7 mouse cellular contexts compared by ENCODE assay signal in genomic region chr11:115564064-115564809, GRCm38 (mm10). TPM values are rescaled to one million over a fixed set of nuclear protein-coding genes. Genes with fewer than 3 reads are reported as not detected.
DNase-seq lines count a peak whose midpoint lies in the region; ATAC-seq lines count a peak whose summit lies in the region.

Nup85 (plus strand) TSS chr11:115564434.

- H3K9me3 ChIP-seq in intestine, embryonic 15.5 days = no peaks in the 10 kb centered on the region
- H3K9me3 ChIP-seq in midbrain, embryonic 10.5 days (replicated peaks) = no peaks in the 10 kb centered on the region

- DNase-seq in adrenal gland, adult 2 months = peak; percentile 96
- DNase-seq in embryo, embryonic 11.5 days (ENCODE audit: low read depth, low spot score) = peak; percentile 91
- DNase-seq in gastrocnemius, postnatal 36 days = peak; percentile 97
- DNase-seq in left cerebral cortex, postnatal 25 days (ENCODE audit: low spot score in 2 of 2) = peak; percentile 95 to 97
- DNase-seq in midbrain, embryonic 10.5 days (ENCODE audit: low spot score) = peak; percentile 97
- DNase-seq in right cerebral cortex, postnatal 4 days = peak; percentile 99

- ATAC-seq in intestine, embryonic 15.5 days = peak; percentile 96

- H3K9ac ChIP-seq in intestine, embryonic 15.5 days = peak within 1 kb of the TSS; percentile 70

- H3K4me3 ChIP-seq in intestine, embryonic 15.5 days (replicated peaks) = peak within 1 kb of the TSS; percentile 88
- peak within 1 kb of the TSS; percentile 82 for H3K4me3 ChIP-seq in midbrain, embryonic 10.5 days

- intact Hi-C loops in gastrocnemius, postnatal 36 days (cut with DNase I) = no loop called here
- intact Hi-C loops in left cerebral cortex, postnatal 25 days (cut with DNase I) = no loop called here

- under 1% methylated on average over 42 of the region's 42 CpGs for WGBS in intestine, embryonic 15.5 days
- under 1% methylated on average over 42 of the region's 42 CpGs for WGBS in midbrain, embryonic 10.5 days

- peaks cover 22% of the 10 kb centered on the region for H3K36me3 ChIP-seq in intestine, embryonic 15.5 days
- peaks cover 37% of the 10 kb centered on the region for H3K36me3 ChIP-seq in midbrain, embryonic 10.5 days

- H3K4me1 ChIP-seq in intestine, embryonic 15.5 days (replicated peaks) = 0 out of 2 replicates have a peak, but pooled peaks cover 12% of the 10 kb centered on the region
- H3K4me1 ChIP-seq in midbrain, embryonic 10.5 days = peaks cover 22% of the 10 kb centered on the region

- peak within 1 kb of the TSS; percentile 80 for H3K27ac ChIP-seq in intestine, embryonic 15.5 days
- H3K27ac ChIP-seq in midbrain, embryonic 10.5 days (replicated peaks) = peak within 1 kb of the TSS; percentile 100

- peak within 1 kb of the TSS; percentile 74 for H3K4me2 ChIP-seq in intestine, embryonic 15.5 days (replicated peaks)

- no peaks in the 10 kb centered on the region for H3K27me3 ChIP-seq in intestine, embryonic 15.5 days (replicated peaks)
- H3K27me3 ChIP-seq in midbrain, embryonic 10.5 days (ENCODE audit: low read depth, poor library complexity, severe bottlenecking) = no peaks in the 10 kb centered on the region

RNA-seq across cellular contexts. Expression of gene Nup85, which starts in this region (rescaled TPM):
- 10 to 100 TPM; 32.5 to 46.0 TPM for total RNA-seq in adrenal gland, adult 2 months (2021)
- polyA plus RNA-seq in adrenal gland, adult 2 months (2012; rRNA removed) = 24.7 and 28.9 TPM in 2 replicates
- total RNA-seq in gastrocnemius, postnatal 36 days (2021) = 10 to 100 TPM; 15.8 to 20.8 TPM
- 150 and 155 TPM in 2 replicates for polyA plus RNA-seq in intestine, embryonic 15.5 days (2015; fragmentation: Nextera tagmentation; extraction: Ambion mirVana)
- total RNA-seq in left cerebral cortex, postnatal 25 days (2021) = 10 to 100 TPM; 45.7 to 49.1 TPM
- 229 and 265 TPM in 2 replicates for polyA plus RNA-seq in midbrain, embryonic 10.5 days (2016; fragmentation: Nextera tagmentation; extraction: Ambion mirVana)

Comparison
In these comparisons a context has a peak if more than half of its experiments do, and no peak if none do; other contexts are left out.
1. Peak in every context shown above with its lines: DNase-seq, ATAC-seq, H3K4me3 ChIP-seq and H3K27ac ChIP-seq.